Mouse (Mus musculus) adrenal gland, postnatal 36 days (tissue): ENCODE measurements around the gene Ciao2a. TPM values are rescaled to one million over a fixed set of nuclear protein-coding genes. Genes with fewer than 3 reads are reported as not detected.

Experiments
- DNase-seq, 2 experiments: peaks; one replicate each; pipeline ENCODE4 v3.0.0; 2021; ENCODE audit warnings: mixed read lengths in 1 of 2
- total RNA-seq, 2 experiments: library from RNA; stranded (reverse); gene quantifications; 2 replicates each; pipeline ENCODE4 v1.2.3; 2021

The Ciao2a gene
- total RNA-seq, 2 experiments from 2014 or later, result 69.2 to 89.1 TPM

- DNase-seq, result peak; percentile 39 to 62
Observed at GRCm38 (mm10) chr9:66162995-66163394, 36.6 kb downstream of the Ciao2a start.

DNA sequence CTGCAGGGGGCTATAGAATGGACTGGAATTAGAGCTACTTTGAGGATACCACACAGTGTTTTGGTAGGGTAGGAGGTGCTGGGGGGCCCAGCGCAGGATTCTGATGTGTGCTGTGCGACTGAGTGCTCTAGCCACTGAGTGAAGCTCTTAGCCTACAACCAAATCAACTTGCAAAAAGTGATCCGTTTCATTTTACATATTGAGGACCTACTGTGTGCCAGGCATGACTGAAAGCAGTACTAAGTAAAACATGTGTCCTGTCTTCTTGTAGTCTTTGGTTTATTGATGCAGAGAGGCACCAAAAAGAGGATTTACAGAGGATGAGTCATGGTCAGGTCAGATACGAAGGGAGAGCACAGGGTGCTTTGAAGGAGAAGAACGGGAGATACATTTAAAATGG, 40.8 kb downstream of the Ciao2a start:
- no peak for DNase-seq

GRCm38 (mm10) chr9:66168233-66168632, 41.8 kb downstream of the Ciao2a start:
- DNase-seq, result no peak

- no peak for DNase-seq
Observed at GRCm38 (mm10) chr9:66170506-66170905, 44.1 kb downstream of the Ciao2a start.

- no peak for DNase-seq
Observed at GRCm38 (mm10) chr9:66171275-66171921, 45.0 kb downstream of the Ciao2a start.

DNA sequence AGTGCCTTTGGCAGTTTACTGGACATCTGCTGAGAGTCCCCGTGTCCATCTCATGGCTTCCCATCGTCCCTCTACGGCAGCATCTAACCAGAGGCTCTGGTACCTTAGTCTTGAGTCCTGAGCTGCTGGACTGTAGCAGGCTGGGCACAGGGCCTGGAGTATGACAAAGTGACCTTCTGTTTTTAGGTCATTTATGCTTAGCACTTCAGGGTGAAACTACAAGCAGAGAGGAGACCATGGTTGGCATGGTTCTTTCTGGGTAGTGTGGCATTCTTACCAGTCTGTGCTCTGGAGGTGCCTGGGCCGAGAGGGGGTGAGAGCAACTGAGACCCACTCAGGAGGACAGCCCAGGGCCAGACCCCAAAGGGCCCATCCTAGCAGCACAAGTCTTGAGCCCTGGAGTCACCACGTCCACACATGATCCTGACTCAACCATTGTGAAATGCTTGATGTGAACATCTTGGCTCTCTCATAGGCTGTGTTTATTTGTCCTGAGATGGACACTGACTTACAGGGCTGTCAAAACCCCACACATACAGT, 47.0 kb downstream of the Ciao2a start:
- DNase-seq, result peak in 1 of 2 experiments; percentile 40

GRCm38 (mm10) chr9:66174985-66175384, 48.6 kb downstream of the Ciao2a start:
- no peak for DNase-seq

DNA sequence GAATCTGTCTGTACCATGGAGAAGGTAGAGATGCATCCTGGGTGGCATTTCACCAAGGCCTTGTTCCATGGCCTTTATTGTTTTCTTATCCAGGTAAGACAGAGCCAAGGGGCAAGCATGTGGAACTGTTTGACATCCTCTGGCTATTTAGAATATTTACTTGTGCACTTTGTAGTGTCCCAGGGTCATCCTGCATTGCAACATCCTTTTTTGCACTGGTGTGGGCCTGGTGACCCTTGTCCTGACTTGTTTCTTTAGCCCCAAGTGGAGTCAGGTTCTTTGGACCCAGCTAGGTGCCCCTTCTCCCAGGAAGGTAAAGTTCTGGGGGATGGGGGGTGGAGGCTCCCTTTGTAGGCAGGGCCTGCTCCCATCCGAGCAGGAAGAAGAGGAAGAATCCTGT, 51.6 kb downstream of the Ciao2a start:
- no peak for DNase-seq

- DNase-seq, result no peak
Observed at GRCm38 (mm10) chr9:66179795-66180194, 53.4 kb downstream of the Ciao2a start.

DNA sequence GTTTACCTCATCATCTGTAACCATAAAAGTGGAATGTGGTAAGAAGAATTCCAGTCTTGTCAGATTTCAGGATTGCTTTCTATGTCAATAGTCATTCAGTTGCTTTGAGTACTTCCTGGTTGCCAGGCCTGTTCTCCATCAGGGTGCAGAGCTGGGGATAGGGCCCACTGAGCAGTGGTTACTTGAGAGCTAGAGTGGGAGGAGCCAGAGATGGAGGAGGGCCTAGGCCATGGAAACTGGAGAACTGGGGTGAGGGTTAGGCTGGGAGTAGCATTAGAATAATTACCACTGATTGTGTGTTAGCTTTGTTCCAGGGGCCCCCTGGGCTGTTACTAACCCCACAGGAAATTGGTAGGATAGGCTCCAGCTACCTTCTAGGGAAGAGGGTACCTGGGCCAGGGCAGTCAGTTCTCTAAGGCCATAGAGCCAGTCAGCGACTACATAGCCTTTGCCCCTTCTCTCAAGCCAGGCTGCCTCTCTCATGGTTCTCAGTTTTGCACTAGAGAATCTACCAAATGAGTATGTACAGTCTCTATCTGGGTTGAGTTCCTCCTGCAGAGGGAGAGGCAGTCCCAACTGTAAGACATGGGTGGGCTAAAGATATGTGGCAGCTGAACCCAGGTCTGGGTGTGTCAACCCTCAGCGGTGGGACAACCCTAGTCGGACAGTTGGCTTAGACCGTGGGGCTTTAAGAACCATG, 54.9 kb downstream of the Ciao2a start:
- DNase-seq, result no peak

DNA sequence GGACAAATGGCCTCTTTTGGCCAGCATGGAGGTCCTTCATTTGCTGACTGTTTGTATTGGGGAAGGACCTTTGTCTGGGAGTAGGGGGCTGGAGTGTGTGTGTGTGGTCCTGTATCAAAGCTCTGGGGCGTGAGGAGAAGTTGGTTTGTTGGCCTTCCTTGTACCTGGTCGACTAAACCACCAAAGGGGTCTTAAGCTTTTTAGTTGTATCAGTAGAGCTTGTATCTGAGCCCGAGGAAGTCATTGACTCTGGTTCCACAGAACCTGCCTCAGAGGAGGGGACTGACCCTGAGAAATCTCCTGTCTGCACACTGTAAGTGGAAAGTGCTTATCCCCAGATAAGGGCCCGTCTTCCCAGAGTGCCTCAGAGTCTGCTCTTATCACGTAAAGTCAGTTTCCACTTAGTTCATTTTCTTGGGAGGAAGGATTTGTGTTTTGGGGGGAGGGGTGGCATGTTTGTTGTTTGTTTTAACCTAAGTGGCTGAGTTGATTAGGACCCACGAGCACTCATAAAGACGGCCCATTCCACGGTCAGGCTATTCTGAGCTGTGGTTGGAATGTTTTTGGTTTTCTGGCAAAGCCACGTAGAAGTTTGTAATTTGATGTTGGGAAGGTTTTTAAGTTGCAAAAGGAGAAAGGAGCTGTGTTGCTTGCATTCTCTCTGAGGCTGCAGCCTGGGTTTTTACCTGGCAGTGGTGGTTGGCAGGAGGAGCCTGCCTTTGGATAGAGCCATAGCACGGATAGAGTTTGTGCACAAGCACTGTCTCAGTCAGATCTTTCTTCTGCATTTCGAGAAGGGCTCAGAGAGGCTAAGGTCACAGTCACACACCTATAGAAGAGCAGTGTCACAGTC, 55.6 kb downstream of the Ciao2a start:
- no peak for DNase-seq

DNA sequence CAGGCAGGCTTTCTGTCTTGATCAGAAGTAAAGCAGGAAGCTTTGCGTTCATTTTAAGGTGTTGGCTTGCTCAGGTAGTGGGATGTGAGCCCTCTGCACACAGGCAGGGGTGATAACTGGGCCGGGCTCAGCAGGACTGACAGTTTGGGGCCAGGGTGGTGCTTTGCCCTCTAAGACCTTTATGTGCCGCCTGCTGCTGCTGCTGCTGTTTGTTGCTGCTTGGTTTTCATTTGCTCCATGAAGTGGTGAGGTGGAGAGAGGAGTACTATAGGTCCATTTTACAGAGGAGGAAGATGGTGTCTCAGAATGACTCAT, 56.2 kb downstream of the Ciao2a start:
- DNase-seq, result no peak

DNA sequence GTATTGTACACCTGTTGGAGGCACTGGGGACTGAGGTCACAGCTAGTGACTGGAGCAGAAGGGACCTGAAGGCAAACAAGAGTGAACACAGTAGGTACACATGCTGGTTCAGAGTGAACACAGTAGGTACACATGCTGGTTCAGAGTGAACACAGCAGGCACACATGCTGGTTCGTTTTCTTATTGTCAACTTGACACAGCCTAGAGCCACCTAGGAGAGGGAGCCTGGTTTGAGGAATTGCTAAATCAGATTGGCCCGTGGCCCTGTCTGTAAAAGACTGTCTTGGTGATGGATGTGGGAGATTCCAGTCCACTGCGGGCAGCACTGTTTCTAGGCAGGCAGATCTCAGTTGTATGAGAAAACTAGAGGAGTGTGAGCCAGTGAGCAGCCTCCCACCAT, 56.6 kb downstream of the Ciao2a start:
- no peak for DNase-seq

GRCm38 (mm10) chr9:66184572-66184971, 58.2 kb downstream of the Ciao2a start:
- DNase-seq, result no peak

DNA sequence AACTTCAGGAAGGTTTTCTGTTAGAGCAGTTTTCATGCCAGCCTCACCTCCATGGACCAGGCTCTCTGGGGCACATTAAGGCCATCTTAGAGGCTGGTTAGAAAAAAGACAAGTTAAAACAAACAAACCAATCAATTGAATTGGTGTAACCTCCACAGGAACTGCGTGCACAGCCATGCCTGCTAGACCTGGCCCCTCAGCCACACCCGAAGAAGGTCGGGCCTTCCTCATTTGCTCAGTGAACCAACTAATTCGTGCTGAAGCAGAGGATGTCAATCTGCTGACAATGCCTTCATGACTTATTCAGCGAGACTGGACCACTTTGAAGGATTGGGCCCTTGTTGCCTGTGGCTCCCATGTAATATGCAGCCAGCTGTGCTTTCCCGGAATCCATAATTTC, 60.0 kb downstream of the Ciao2a start:
- no peak for DNase-seq

Other genes with a start within 250 kb of the Ciao2a start
- gene Pclaf, start 236.4 kb upstream of the Ciao2a start, total RNA-seq, result 1 to 10 TPM; 3.3 to 4.4 TPM
- gene Trip4, start 217.8 kb upstream of the Ciao2a start, total RNA-seq, result 10 to 100 TPM; 33.2 to 45.0 TPM
- 10 to 100 TPM; 17.8 to 18.6 TPM for gene Csnk1g1, start 217.7 kb upstream of the Ciao2a start, total RNA-seq
- 100 to 1,000 TPM; 317 to 322 TPM for gene Ppib, start 66.4 kb upstream of the Ciao2a start, total RNA-seq
- gene Snx22, start 56.9 kb upstream of the Ciao2a start, total RNA-seq, result under 1 TPM; 0.26 to 0.30 TPM
- 100 to 1,000 TPM; 118 to 119 TPM for gene Snx1, start within 50 bp of the Ciao2a start, total RNA-seq
- gene Dapk2, start 31.6 kb downstream of the Ciao2a start, total RNA-seq, result 1 to 10 TPM; 7.5 to 9.3 TPM
- 10 to 100 TPM; 38.9 to 47.6 TPM for gene Herc1, start 223.8 kb downstream of the Ciao2a start, total RNA-seq